Mouse (Mus musculus): Measurements from ENCODE around the gene Ccdc97. TPM values are rescaled to one million over a fixed set of nuclear protein-coding genes. Genes with fewer than 3 reads are reported as not detected.

The Ccdc97 gene
- polyA plus RNA-seq, 1 experiment from 2014 or later = 18.5 TPM

DNA sequence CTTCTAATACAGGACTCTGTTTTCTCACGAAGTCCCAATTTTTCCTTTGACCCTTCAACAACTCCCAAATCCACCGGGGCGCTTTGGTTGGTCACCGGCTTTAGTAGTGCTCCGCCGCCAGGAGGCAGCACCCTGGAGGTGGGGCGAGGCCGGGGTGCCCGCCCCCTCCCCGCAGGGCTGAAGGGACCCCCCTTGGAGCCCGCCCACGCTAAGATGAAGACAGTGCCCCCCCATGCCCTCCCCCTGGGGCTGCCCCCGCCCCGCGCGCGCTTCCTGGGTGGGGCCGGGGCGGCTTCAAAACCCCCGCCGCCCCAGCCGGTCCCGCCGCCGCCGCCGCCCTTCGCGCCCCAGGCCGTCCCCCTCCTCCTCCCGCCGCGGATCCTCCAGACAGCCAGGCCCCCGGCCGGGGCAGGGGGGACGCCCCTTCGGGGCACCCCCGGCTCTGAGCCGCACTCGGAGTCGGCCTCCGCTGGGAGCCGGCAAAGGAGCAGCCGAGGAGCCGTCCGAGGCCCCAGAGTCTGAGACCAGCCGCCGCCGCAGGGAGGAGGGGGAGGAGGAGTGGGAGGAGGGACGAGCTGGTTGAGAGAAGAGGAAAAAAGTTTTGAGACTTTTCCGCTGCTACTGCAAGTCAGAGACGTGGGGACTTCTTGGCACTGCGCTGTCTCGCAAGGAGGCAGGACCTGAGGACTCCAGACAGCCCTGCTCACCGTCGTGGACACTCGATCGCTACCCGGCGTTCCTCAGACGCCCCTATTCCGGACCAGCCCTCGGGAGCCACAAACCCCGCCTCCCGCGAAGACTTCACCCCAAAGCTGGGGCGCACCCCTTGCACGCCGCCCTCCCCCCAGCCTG, 32.0 kb downstream of the Ccdc97 start, which contains the start of gene Tgfb1:
TSS of gene Tgfb1 (plus strand) at position 323 of the 852 bp plus-strand sequence.
- WGBS = under 1% methylated on average over 45 of the region's 69 CpGs
- Histone ChIP-seq H3K4me1 (replicated peaks) (peaks cover 32% of the 10 kb centered on the region), H3K4me3 (replicated peaks) (peak within 1 kb of the TSS; percentile 70), H3K9me3 (no peaks in the 10 kb centered on the region), H3K36me3 (no peaks in the 10 kb centered on the region), H3K27ac (peak within 1 kb of the TSS; percentile 85), H3K9ac (peak within 1 kb of the TSS; percentile 76), H3K27me3 (replicated peaks) (peaks cover 7% of the 10 kb centered on the region; the same call in 1 of the 2 replicates), H3K4me2 (replicated peaks) (peak within 1 kb of the TSS; percentile 97)
- ATAC-seq = peak; percentile 52

GRCm38 (mm10) chr7:25685926-25686470, 32.9 kb downstream of the Ccdc97 start:
- peak overlapping the region; percentile 97 for H3K4me2 ChIP-seq (replicated peaks)
- no peaks in the 10 kb centered on the region for H3K9me3 ChIP-seq
- 74% methylated on average over 21 of the region's 21 CpGs for WGBS
- no peaks in the 10 kb centered on the region for H3K36me3 ChIP-seq
- peak overlapping the region; percentile 70 for H3K4me3 ChIP-seq (replicated peaks)
- 0 out of 2 replicates have a peak overlapping the region, but pooled peaks have one; percentile 85 for H3K27ac ChIP-seq
- H3K9ac ChIP-seq = 0 out of 2 replicates have a peak overlapping the region, but pooled peaks have one; percentile 8
- ATAC-seq = no peak
- H3K27me3 ChIP-seq (replicated peaks) = peaks cover 7% of the 10 kb centered on the region; the same call in 1 of the 2 replicates
- peaks cover 35% of the 10 kb centered on the region for H3K4me1 ChIP-seq (replicated peaks)

DNA sequence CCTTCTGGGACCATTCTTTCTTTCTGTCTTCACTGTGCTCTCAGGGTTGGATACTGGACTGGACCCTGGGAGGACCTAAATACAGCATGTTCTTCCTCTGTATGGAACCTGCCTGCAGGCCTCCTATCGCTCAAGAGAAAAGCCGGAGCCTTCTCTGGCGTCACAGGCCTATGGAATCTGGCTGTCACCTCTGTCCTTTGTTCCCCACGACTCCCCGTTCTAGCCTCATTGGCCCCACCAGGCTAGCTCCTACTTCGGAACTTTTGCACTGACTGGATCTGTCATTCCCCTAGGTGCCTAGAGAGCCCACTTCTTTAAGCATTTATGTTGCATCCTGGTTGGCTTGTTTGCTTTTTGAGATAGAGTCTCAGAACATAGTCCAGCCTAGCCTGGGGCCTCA, 34.2 kb downstream of the Ccdc97 start:
- H3K27ac ChIP-seq = no peak overlapping the region
- no peaks in the 10 kb centered on the region for H3K36me3 ChIP-seq
- peaks cover 7% of the 10 kb centered on the region; the same call in 1 of the 2 replicates for H3K27me3 ChIP-seq (replicated peaks)
- no peak overlapping the region for H3K9ac ChIP-seq
- H3K4me3 ChIP-seq (replicated peaks) = no peak overlapping the region
- no peaks in the 10 kb centered on the region for H3K9me3 ChIP-seq
- 86% methylated on average over 6 of the region's 6 CpGs for WGBS
- H3K4me2 ChIP-seq (replicated peaks) = no peak overlapping the region
- no peak for ATAC-seq
- peaks cover 36% of the 10 kb centered on the region for H3K4me1 ChIP-seq (replicated peaks)

GRCm38 (mm10) chr7:25683474-25684180, 35.3 kb downstream of the Ccdc97 start:
- Histone ChIP-seq H3K36me3 (no peaks in the 10 kb centered on the region), H3K4me2 (replicated peaks) (no peak overlapping the region), H3K9me3 (no peaks in the 10 kb centered on the region), H3K4me3 (replicated peaks) (no peak overlapping the region), H3K9ac (no peak overlapping the region), H3K27me3 (replicated peaks) (peaks cover 7% of the 10 kb centered on the region; the same call in 1 of the 2 replicates), H3K4me1 (replicated peaks) (peaks cover 31% of the 10 kb centered on the region), H3K27ac (no peak overlapping the region)
- ATAC-seq = no peak
- WGBS = 55% methylated on average over 7 of the region's 7 CpGs

DNA sequence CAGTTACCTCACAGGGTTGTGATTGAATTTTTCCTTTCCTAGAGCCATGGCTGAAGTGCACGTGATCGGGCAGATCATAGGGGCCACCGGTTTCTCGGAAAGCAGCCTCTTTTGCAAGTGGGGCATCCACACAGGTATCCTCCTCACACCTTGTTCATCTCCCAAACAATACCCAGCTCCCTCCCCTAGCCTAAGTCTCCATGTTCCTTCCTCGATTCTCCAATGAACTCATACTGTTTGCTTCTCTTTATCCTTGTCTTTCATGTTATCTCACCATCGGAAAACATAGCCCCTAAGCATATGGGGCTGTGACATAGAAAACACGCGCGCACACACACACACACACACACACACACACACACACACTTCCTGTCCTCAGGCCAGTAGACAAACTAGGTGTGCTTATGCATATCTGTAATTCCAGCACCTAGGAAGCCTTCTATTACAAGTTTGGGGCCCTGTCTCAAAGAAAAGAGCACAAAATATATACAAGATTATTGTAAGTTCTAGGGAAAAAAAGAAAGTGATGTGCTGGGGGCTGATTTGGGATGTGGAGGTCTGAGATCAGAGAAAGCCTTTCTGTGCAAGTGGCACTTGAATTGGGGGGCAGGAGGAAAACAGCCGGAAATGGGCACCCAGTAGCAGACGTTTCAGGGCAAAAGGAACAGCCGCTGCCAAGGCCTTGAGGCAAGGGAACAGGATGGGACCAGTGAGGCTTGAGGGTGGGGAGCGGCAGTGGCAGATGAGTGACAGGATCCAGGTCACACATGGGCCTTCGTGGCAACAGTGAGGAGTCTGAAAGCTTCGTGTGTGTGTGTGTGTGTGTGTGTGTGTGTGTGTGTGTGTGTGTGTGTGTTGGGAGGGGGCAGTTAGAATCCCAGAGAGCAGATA, 37.3 kb downstream of the Ccdc97 start:
- 60% methylated on average over 15 of the region's 15 CpGs for WGBS
- no peak overlapping the region for H3K27ac ChIP-seq
- peak overlapping the region; percentile 70 for H3K4me3 ChIP-seq (replicated peaks)

GRCm38 (mm10) chr7:25680514-25681258, 38.2 kb downstream of the Ccdc97 start, which contains the start of gene B9d2:
TSS of gene B9d2 (plus strand) at chr7:25680780.
- Histone ChIP-seq H3K4me3 (replicated peaks) (peak within 1 kb of the TSS; percentile 70), H3K4me2 (replicated peaks) (peak within 1 kb of the TSS; percentile 70), H3K36me3 (no peaks in the 10 kb centered on the region), H3K9me3 (no peaks in the 10 kb centered on the region), H3K9ac (peak within 1 kb of the TSS; percentile 39; the same call in 1 of the 2 replicates), H3K27me3 (replicated peaks) (0 out of 2 replicates have a peak, but pooled peaks cover under 1% of the 10 kb centered on the region), H3K27ac (peak within 1 kb of the TSS; percentile 93), H3K4me1 (replicated peaks) (0 out of 2 replicates have a peak, but pooled peaks cover 5% of the 10 kb centered on the region)
- peak; percentile 98 for ATAC-seq
- WGBS = under 1% methylated on average over 46 of the region's 46 CpGs

More for the DNA sequence above, 37.3 kb downstream of the Ccdc97 start:
- H3K9me3 ChIP-seq = no peaks in the 10 kb centered on the region
- peaks cover 14% of the 10 kb centered on the region; the same call in 1 of the 2 replicates for H3K4me1 ChIP-seq (replicated peaks)
- ATAC-seq = no peak; the same call in 1 of the 2 replicates
- H3K9ac ChIP-seq = no peak overlapping the region
- no peaks in the 10 kb centered on the region for H3K36me3 ChIP-seq
- peak overlapping the region; percentile 70 for H3K4me2 ChIP-seq (replicated peaks)
- no peaks in the 10 kb centered on the region; the same call in 1 of the 2 replicates for H3K27me3 ChIP-seq (replicated peaks)

DNA sequence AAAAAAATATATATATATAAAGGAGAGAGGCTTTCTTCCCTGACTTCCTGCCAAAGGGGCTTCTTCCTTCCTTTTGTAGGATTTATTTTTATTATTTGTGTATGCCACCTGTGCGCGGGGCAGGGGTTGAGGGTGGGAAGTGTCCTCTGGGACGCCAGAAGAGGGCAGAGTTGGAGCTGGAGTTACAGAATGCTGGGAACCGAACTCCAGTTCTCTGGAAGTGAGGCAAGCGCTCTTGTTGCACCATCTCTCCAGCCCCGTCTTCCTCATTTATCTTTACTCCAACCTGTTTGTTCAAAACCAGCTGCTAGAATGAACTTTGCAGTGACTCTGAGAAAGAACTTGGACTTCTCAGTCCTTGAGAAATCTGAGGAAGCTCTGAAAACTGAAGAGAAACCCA, 38.9 kb downstream of the Ccdc97 start:
- no peak for ATAC-seq
- Histone ChIP-seq H3K4me3 (replicated peaks) (peak overlapping the region; percentile 70), H3K27ac (peak overlapping the region; percentile 93; the same call in 1 of the 2 replicates), H3K4me2 (replicated peaks) (peak overlapping the region; percentile 70), H3K27me3 (replicated peaks) (peaks cover 7% of the 10 kb centered on the region), H3K9ac (no peak overlapping the region), H3K4me1 (replicated peaks) (peaks cover 12% of the 10 kb centered on the region), H3K36me3 (no peaks in the 10 kb centered on the region), H3K9me3 (no peaks in the 10 kb centered on the region)
- WGBS = 13% methylated on average over 6 of the region's 6 CpGs

DNA sequence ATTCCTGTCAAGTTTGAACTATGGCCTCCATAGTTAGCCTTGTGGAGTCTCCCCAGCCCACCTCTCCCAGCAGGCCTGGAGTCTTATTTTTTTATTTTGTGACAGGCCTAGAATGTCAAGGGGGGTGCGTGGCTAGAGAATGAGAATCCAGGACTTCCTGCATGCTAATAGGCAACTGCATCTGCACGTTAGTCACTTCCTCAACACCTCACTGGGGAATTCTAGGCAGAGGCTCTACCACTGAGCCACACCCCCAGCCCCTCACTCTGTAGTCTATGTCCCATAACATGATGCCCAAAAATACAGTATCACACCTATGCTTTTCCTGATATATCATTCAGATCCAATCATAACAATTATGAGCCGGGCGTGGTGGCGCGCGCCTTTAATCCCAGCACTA, 41.9 kb downstream of the Ccdc97 start:
- Histone ChIP-seq H3K36me3 (no peaks in the 10 kb centered on the region), H3K9ac (no peak overlapping the region), H3K9me3 (no peaks in the 10 kb centered on the region), H3K27ac (no peak overlapping the region), H3K27me3 (replicated peaks) (peaks cover 26% of the 10 kb centered on the region), H3K4me1 (replicated peaks) (peaks cover 17% of the 10 kb centered on the region), H3K4me2 (replicated peaks) (no peak overlapping the region), H3K4me3 (replicated peaks) (no peak overlapping the region)
- 91% methylated on average over 7 of the region's 7 CpGs for WGBS
- no peak for ATAC-seq

- H3K4me1 ChIP-seq (replicated peaks) = peaks cover 15% of the 10 kb centered on the region
Observed at GRCm38 (mm10) chr7:25676085-25676781, 42.7 kb downstream of the Ccdc97 start.

GRCm38 (mm10) chr7:25675405-25675804, 43.5 kb downstream of the Ccdc97 start:
- Histone ChIP-seq H3K4me3 (replicated peaks) (no peak overlapping the region), H3K4me2 (replicated peaks) (peak overlapping the region; percentile 73; the same call in 1 of the 2 replicates), H3K27ac (no peak overlapping the region), H3K9ac (peak overlapping the region; percentile 26; the same call in 1 of the 2 replicates), H3K36me3 (no peaks in the 10 kb centered on the region), H3K27me3 (replicated peaks) (peaks cover 26% of the 10 kb centered on the region), H3K4me1 (replicated peaks) (peaks cover 14% of the 10 kb centered on the region), H3K9me3 (no peaks in the 10 kb centered on the region)
- WGBS = 44% methylated on average over 6 of the region's 6 CpGs
- no peak for ATAC-seq

More at GRCm38 (mm10) chr7:25676085-25676781, 42.7 kb downstream of the Ccdc97 start:
- no peak for ATAC-seq
- Histone ChIP-seq H3K27me3 (replicated peaks) (peaks cover 26% of the 10 kb centered on the region), H3K9ac (no peak overlapping the region), H3K36me3 (no peaks in the 10 kb centered on the region), H3K9me3 (no peaks in the 10 kb centered on the region), H3K27ac (no peak overlapping the region), H3K4me3 (replicated peaks) (no peak overlapping the region), H3K4me2 (replicated peaks) (no peak overlapping the region)
- 53% methylated on average over 15 of the region's 15 CpGs for WGBS
